Mouse (Mus musculus) gastrocnemius, adult 18-20 months (tissue): ENCODE data around the gene Gpr22. TPM values are rescaled to one million over a fixed set of nuclear protein-coding genes. Genes with fewer than 3 reads are reported as not detected.

ENCODE experiments used
- DNase-seq: peaks from one replicate; pipeline ENCODE4 v3.0.0; 2021; ENCODE audit warnings: low spot score
- total RNA-seq, 2 experiments: library from RNA; stranded (reverse); gene quantifications; 2 replicates each; pipeline ENCODE4 v1.2.3; 2021

Gene Gpr22
- total RNA-seq, 2 experiments from 2014 or later: not detected

- DNase-seq: no peak
These were observed 46.6 kb downstream of the Gpr22 start for GRCm38 (mm10) chr12:31667187-31667586.

GRCm38 (mm10) chr12:31665999-31666398, 47.7 kb downstream of the Gpr22 start:
- DNase-seq: no peak

Other genes starting within 250 kb of the Gpr22 start
- 10 to 100 TPM in 1 of 2 experiments, 1 to 10 TPM in 1; 10.0 to 12.6 TPM for gene Cbll1, start 214.3 kb downstream of the Gpr22 start, total RNA-seq
- not detected for gene Slc26a4, start 154.0 kb downstream of the Gpr22 start, total RNA-seq
- gene Bcap29, start 79.3 kb downstream of the Gpr22 start, total RNA-seq: 10 to 100 TPM; 31.6 to 32.1 TPM
- gene Dus4l, start 59.1 kb downstream of the Gpr22 start, total RNA-seq: 1 to 10 TPM; 3.7 to 4.0 TPM
- gene Cog5, start 59.1 kb downstream of the Gpr22 start, total RNA-seq: 10 to 100 TPM; 33.4 to 33.9 TPM
- 10 to 100 TPM; 61.8 to 77.7 TPM for gene Hbp1, start 236.6 kb upstream of the Gpr22 start, total RNA-seq